Mouse (Mus musculus) cerebellum, adult 11-12 months (tissue): ENCODE results near the gene Gucy1a1.
"Not testable (repeated sequence)": the region's sequence is repeated elsewhere in the genome, so short reads cannot be mapped to it uniquely, and the experiment has no call there.

Source experiments
- DNase-seq: peaks from one replicate; pipeline ENCODE4 v3.0.0; 2022

Gene Gucy1a1

GRCm38 (mm10) chr3:82145126-82145901 is at the start of gene Gucy1a1:
Gene Gucy1a1 (minus strand): TSS chr3:82145789.
- DNase-seq, result peak; percentile 8

GRCm38 (mm10) chr3:82191559-82192245 is 46.1 kb upstream of the Gucy1a1 start:
- no peak for DNase-seq

GRCm38 (mm10) chr3:82185626-82186025 is 40.0 kb upstream of the Gucy1a1 start:
- DNase-seq, result no peak

- no peak for DNase-seq
Observed at GRCm38 (mm10) chr3:82181500-82181899, 35.9 kb upstream of the Gucy1a1 start.

- DNase-seq, result no peak
Observed at GRCm38 (mm10) chr3:82180253-82180652, 34.7 kb upstream of the Gucy1a1 start.

GRCm38 (mm10) chr3:82175501-82175900 is 29.9 kb upstream of the Gucy1a1 start:
- DNase-seq, result no peak

GRCm38 (mm10) chr3:82167064-82167463 is 21.5 kb upstream of the Gucy1a1 start:
- no peak for DNase-seq

GRCm38 (mm10) chr3:82165937-82166336 is 20.3 kb upstream of the Gucy1a1 start:
- DNase-seq, result no peak

GRCm38 (mm10) chr3:82162992-82163391 is 17.4 kb upstream of the Gucy1a1 start:
- DNase-seq, result not testable (repeated sequence)

- DNase-seq, result no peak
Observed at GRCm38 (mm10) chr3:82145978-82146377, 389 bp upstream of the Gucy1a1 start.

- no peak for DNase-seq
Observed at GRCm38 (mm10) chr3:82144725-82145125, 864 bp downstream of the Gucy1a1 start.

- no peak for DNase-seq
Observed at GRCm38 (mm10) chr3:82140781-82141180, 4.8 kb downstream of the Gucy1a1 start.

GRCm38 (mm10) chr3:82138002-82138667 is 7.5 kb downstream of the Gucy1a1 start:
- DNase-seq, result no peak

GRCm38 (mm10) chr3:82135483-82135882 is 10.1 kb downstream of the Gucy1a1 start:
- no peak for DNase-seq

GRCm38 (mm10) chr3:82129258-82129657 is 16.3 kb downstream of the Gucy1a1 start:
- DNase-seq, result no peak

GRCm38 (mm10) chr3:82124567-82124966 is 21.0 kb downstream of the Gucy1a1 start:
- DNase-seq, result no peak

GRCm38 (mm10) chr3:82118916-82119315 is 26.7 kb downstream of the Gucy1a1 start:
- no peak for DNase-seq

GRCm38 (mm10) chr3:82112439-82112838 is 33.1 kb downstream of the Gucy1a1 start:
- DNase-seq, result no peak

GRCm38 (mm10) chr3:82111986-82112385 is 33.6 kb downstream of the Gucy1a1 start:
- DNase-seq, result no peak

- no peak for DNase-seq
Observed at GRCm38 (mm10) chr3:82108951-82109350, 36.6 kb downstream of the Gucy1a1 start.

GRCm38 (mm10) chr3:82104229-82104628 is 41.4 kb downstream of the Gucy1a1 start:
- DNase-seq, result no peak

GRCm38 (mm10) chr3:82099127-82099526 is 46.5 kb downstream of the Gucy1a1 start:
- no peak for DNase-seq

GRCm38 (mm10) chr3:82096801-82097200 is 48.8 kb downstream of the Gucy1a1 start:
- no peak for DNase-seq
